Mouse (Mus musculus) brain, embryonic 14.5 days (tissue): ENCODE measurements around the gene Emid1.

ENCODE experiments used
- CTCF ChIP-seq: fragments of 200-500 bp; IDR thresholded peaks from 2 replicates; pipeline ENCODE4 v1.5.1; 2012; ENCODE audit warnings: inconsistent platforms, mild to moderate bottlenecking, moderate library complexity, borderline replicate concordance; ENCODE audit not compliant: insufficient read depth, insufficient read length; ENCODE audit errors: extremely low read depth
- POLR2A ChIP-seq: fragments of 200-500 bp; IDR thresholded peaks from 2 replicates; pipeline ENCODE4 v1.6.1; 2012; ENCODE audit warnings: mild to moderate bottlenecking, inconsistent platforms, borderline replicate concordance; ENCODE audit not compliant: poor library complexity, insufficient read depth, insufficient read length, severe bottlenecking; ENCODE audit errors: extremely low read depth

- TF ChIP-seq CTCF = no peak
- TF ChIP-seq POLR2A = no peak
Observed at GRCm38 (mm10) chr11:5098035-5098735, 53.9 kb downstream of the Emid1 start.
